Mouse (Mus musculus): ENCODE results near the gene Mecom.

DNA sequence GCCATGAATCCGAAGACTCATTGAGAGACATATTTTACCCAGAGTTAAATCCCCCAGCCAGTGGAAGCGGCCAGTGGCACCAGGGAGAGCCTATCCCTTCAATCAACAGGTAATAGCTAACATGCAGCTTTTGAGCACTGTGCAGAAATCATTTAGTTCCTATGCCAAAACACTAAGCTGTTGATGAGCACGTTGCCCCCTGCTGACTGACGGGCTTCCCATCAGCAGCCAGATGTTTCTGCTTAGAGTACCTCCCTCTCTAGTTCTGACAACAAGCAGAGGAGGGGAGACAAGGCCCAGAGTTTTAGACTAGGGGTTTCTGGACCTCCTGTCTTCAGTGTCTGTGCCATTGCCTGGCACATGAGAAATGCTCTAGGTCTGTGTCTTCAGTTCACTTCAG is 239.7 kb downstream of the Mecom start:
- TF ChIP-seq CTCF (IDR thresholded peaks at IDR 0.05; ENCODE audit: low read depth, low read length) = no peak
- no peak for TF ChIP-seq POLR2A (IDR thresholded peaks at IDR 0.05; ENCODE audit: borderline replicate concordance, low read depth, low read length)
